Mouse (Mus musculus) forebrain, postnatal 0 days (tissue): Measurements from ENCODE around the gene Nt5dc3. TPM values are rescaled to one million over a fixed set of nuclear protein-coding genes. Genes with fewer than 3 reads are reported as not detected.

Experiments
- ATAC-seq: fragments of 200-750 bp; cut with Nextera tagmentation; 2 replicates; pipeline ENCODE4 v1.8.0; 2017; ENCODE audit warnings: mild to moderate bottlenecking, moderate library complexity
- DNase-seq: peaks from one replicate; pipeline ENCODE4 v3.0.0-alpha.2; 2015
- H3K27ac ChIP-seq: fragments of 300-500 bp; sonication (generic); 2 replicates; pipeline ENCODE4 v1.5.1; 2014; ENCODE audit warnings: low read depth, mild to moderate bottlenecking, antibody characterized with exemption, low read length, moderate library complexity, mixed read lengths
- H3K27me3 ChIP-seq: fragments of 300-500 bp; sonication (generic); 2 replicates; pipeline ENCODE4 v1.6.1; 2014; ENCODE audit warnings: mild to moderate bottlenecking, low read length, mixed read lengths; ENCODE audit not compliant: insufficient read depth
- H3K36me3 ChIP-seq: fragments of 300-500 bp; sonication (generic); 2 replicates; pipeline ENCODE4 v1.6.1; 2014; ENCODE audit warnings: mild to moderate bottlenecking, moderate library complexity; ENCODE audit not compliant: insufficient read depth
- H3K4me1 ChIP-seq: fragments of 300-500 bp; sonication (generic); 2 replicates; pipeline ENCODE4 v1.6.1; 2014; ENCODE audit warnings: antibody characterized with exemption; ENCODE audit not compliant: insufficient read depth
- H3K4me2 ChIP-seq: fragments of 300-500 bp; sonication (generic); 2 replicates; pipeline ENCODE4 v1.6.1; 2014; ENCODE audit warnings: low read depth, mild to moderate bottlenecking, moderate library complexity
- H3K4me3 ChIP-seq: fragments of 300-500 bp; sonication (generic); 2 replicates; pipeline ENCODE4 v1.5.1; 2014; ENCODE audit warnings: low read depth, low read length, mixed read lengths
- H3K9ac ChIP-seq: fragments of 300-500 bp; sonication (generic); 2 replicates; pipeline ENCODE4 v1.6.1; 2014; ENCODE audit warnings: mild to moderate bottlenecking
- H3K9me3 ChIP-seq: fragments of 300-500 bp; sonication (generic); 2 replicates; pipeline ENCODE4 v1.6.1; 2016; ENCODE audit warnings: low read length
- CTCF ChIP-seq: sonication (generic); IDR thresholded peaks from 2 replicates; pipeline ENCODE4 v1.5.1; 2016; ENCODE audit warnings: antibody characterized with exemption, control low read depth, low read depth
- WGBS: fragments of 180-500 bp; shearing (Covaris S2); extraction: QIAGEN DNeasy Blood & Tissue Kit; methylation state at CpG from one replicate; pipeline ENCODE4 v1.1.7; 2014; 5-methylcytosine and 5-hydroxymethylcytosine counted together
- polyA plus RNA-seq: library from polyadenylated mRNA; unstranded; fragments of >200 nt; fragmentation: Nextera tagmentation; extraction: Ambion mirVana; gene quantifications from 2 replicates; pipeline ENCODE4 v1.2.1, GENCODE M21; 2015
- total RNA-seq: library from RNA; depleted of rRNA; stranded (reverse); fragments of >200 nt; gene quantifications from 2 replicates; pipeline ENCODE4 v1.2.3, GENCODE M21; 2014; rRNA removed

Nt5dc3 gene
- total RNA-seq = 30.2 and 42.2 TPM in 2 replicates
- 7.2 and 9.3 TPM in 2 replicates for polyA plus RNA-seq

- WGBS = under 1% methylated on average over 42 of the region's 44 CpGs
- H3K27me3 ChIP-seq = no peaks in the 10 kb centered on the region
- ATAC-seq (peak; percentile 96), DNase-seq (peak; percentile 94)
- H3K9ac ChIP-seq = peak within 1 kb of the TSS; percentile 63
- peak within 1 kb of the TSS; percentile 84 for H3K4me2 ChIP-seq
- peak within 1 kb of the TSS; percentile 42 for H3K27ac ChIP-seq
- TF ChIP-seq CTCF = no peak
- no peaks in the 10 kb centered on the region for H3K36me3 ChIP-seq
- H3K9me3 ChIP-seq = no peaks in the 10 kb centered on the region
- 0 out of 2 replicates have a peak, but pooled peaks cover 5% of the 10 kb centered on the region for H3K4me1 ChIP-seq
- H3K4me3 ChIP-seq = peak within 1 kb of the TSS; percentile 69
Measured at GRCm38 (mm10) chr10:86778398-86779116, at the start of gene Nt5dc3. Gene Nt5dc3, plus strand, starts transcription at chr10:86779005.

GRCm38 (mm10) chr10:86730823-86731499 is 47.8 kb upstream of the Nt5dc3 start:
- Histone ChIP-seq H3K9ac (peak overlapping the region; percentile 45), H3K4me2 (peak overlapping the region; percentile 63), H3K27ac (no peak overlapping the region), H3K4me1 (no peaks in the 10 kb centered on the region), H3K9me3 (no peaks in the 10 kb centered on the region), H3K36me3 (no peaks in the 10 kb centered on the region), H3K4me3 (peak overlapping the region; percentile 46), H3K27me3 (no peaks in the 10 kb centered on the region)
- DNase-seq (peak; percentile 87), ATAC-seq (peak; percentile 64)
- TF ChIP-seq CTCF = peak; percentile 83
- WGBS = 9% methylated on average over 22 of the region's 22 CpGs

- 69% methylated on average over 2 of the region's 2 CpGs for WGBS
- Histone ChIP-seq H3K27me3 (no peaks in the 10 kb centered on the region), H3K36me3 (no peaks in the 10 kb centered on the region), H3K4me3 (no peak overlapping the region), H3K4me1 (no peaks in the 10 kb centered on the region), H3K4me2 (no peak overlapping the region), H3K9ac (no peak overlapping the region), H3K27ac (no peak overlapping the region), H3K9me3 (no peaks in the 10 kb centered on the region)
- no peak for TF ChIP-seq CTCF
- ATAC-seq (no peak), DNase-seq (no peak)
Measured at GRCm38 (mm10) chr10:86731500-86731863, 47.3 kb upstream of the Nt5dc3 start.

GRCm38 (mm10) chr10:86735036-86735435 is 43.8 kb upstream of the Nt5dc3 start:
- ATAC-seq (no peak), DNase-seq (peak; percentile 26)
- no peaks in the 10 kb centered on the region for H3K4me1 ChIP-seq
- no peak overlapping the region for H3K27ac ChIP-seq
- peak; percentile 43 for TF ChIP-seq CTCF
- H3K36me3 ChIP-seq = no peaks in the 10 kb centered on the region
- 88% methylated on average over 4 of the region's 4 CpGs for WGBS
- no peaks in the 10 kb centered on the region for H3K9me3 ChIP-seq
- H3K4me2 ChIP-seq = no peak overlapping the region
- H3K27me3 ChIP-seq = no peaks in the 10 kb centered on the region
- H3K4me3 ChIP-seq = no peak overlapping the region
- no peak overlapping the region for H3K9ac ChIP-seq

GRCm38 (mm10) chr10:86742918-86743317 is 35.9 kb upstream of the Nt5dc3 start:
- Histone ChIP-seq H3K27me3 (no peaks in the 10 kb centered on the region), H3K4me1 (no peaks in the 10 kb centered on the region), H3K4me2 (no peak overlapping the region), H3K27ac (no peak overlapping the region), H3K9me3 (no peaks in the 10 kb centered on the region), H3K9ac (no peak overlapping the region), H3K36me3 (no peaks in the 10 kb centered on the region), H3K4me3 (no peak overlapping the region)
- TF ChIP-seq CTCF = no peak
- ATAC-seq (no peak), DNase-seq (no peak)
- 95% methylated on average over 2 of the region's 2 CpGs for WGBS

GRCm38 (mm10) chr10:86744306-86744705 is 34.5 kb upstream of the Nt5dc3 start:
- DNase-seq (no peak), ATAC-seq (no peak)
- TF ChIP-seq CTCF = no peak
- 91% methylated on average over 7 of the region's 7 CpGs for WGBS
- no peaks in the 10 kb centered on the region for H3K9me3 ChIP-seq
- H3K27ac ChIP-seq = no peak overlapping the region
- no peak overlapping the region for H3K4me2 ChIP-seq
- no peak overlapping the region for H3K4me3 ChIP-seq
- no peaks in the 10 kb centered on the region for H3K36me3 ChIP-seq
- H3K4me1 ChIP-seq = no peaks in the 10 kb centered on the region
- no peaks in the 10 kb centered on the region for H3K27me3 ChIP-seq
- no peak overlapping the region for H3K9ac ChIP-seq
